Mouse (Mus musculus) neural tube, embryonic 12.5 days (tissue): ENCODE measurements around the gene Slc22a26. TPM values are rescaled to one million over a fixed set of nuclear protein-coding genes. Genes with fewer than 3 reads are reported as not detected.
"Not testable (repeated sequence)": the region's sequence is repeated elsewhere in the genome, so short reads cannot be mapped to it uniquely, and the experiment has no call there.

Source experiments
- ATAC-seq: fragments of 200-750 bp; cut with Nextera tagmentation; 2 replicates; pipeline ENCODE4 v1.8.0; 2017; ENCODE audit warnings: low read depth, mild to moderate bottlenecking, moderate TSS enrichment, moderate library complexity; ENCODE audit not compliant: low FRiP score
- H3K27ac ChIP-seq: fragments of 300-500 bp; sonication (generic); 2 replicates; pipeline ENCODE4 v1.5.1; 2016
- H3K27me3 ChIP-seq: fragments of 300-500 bp; sonication (generic); replicated peaks from 2 replicates; pipeline ENCODE4 v1.6.1; 2016; ENCODE audit warnings: mild to moderate bottlenecking
- H3K36me3 ChIP-seq: fragments of 300-500 bp; sonication (generic); 2 replicates; pipeline ENCODE4 v1.6.1; 2016; ENCODE audit warnings: mild to moderate bottlenecking
- H3K4me1 ChIP-seq: fragments of 300-500 bp; sonication (generic); 2 replicates; pipeline ENCODE4 v1.6.1; 2016
- H3K4me2 ChIP-seq: fragments of 300-500 bp; sonication (generic); replicated peaks from 2 replicates; pipeline ENCODE4 v1.6.1; 2016; ENCODE audit warnings: mild to moderate bottlenecking
- H3K4me3 ChIP-seq: fragments of 300-500 bp; sonication (generic); 2 replicates; pipeline ENCODE4 v1.5.1; 2016
- H3K9ac ChIP-seq: fragments of 300-500 bp; sonication (generic); 2 replicates; pipeline ENCODE4 v1.6.1; 2016; ENCODE audit warnings: mild to moderate bottlenecking
- H3K9me3 ChIP-seq: fragments of 300-500 bp; sonication (generic); 2 replicates; pipeline ENCODE4 v1.6.1; 2016; ENCODE audit warnings: mild to moderate bottlenecking
- WGBS: fragments of 180-500 bp; shearing (Covaris S2); methylation state at CpG from one replicate; pipeline ENCODE4 v1.1.7; 2016; 5-methylcytosine and 5-hydroxymethylcytosine counted together
- polyA plus RNA-seq: library from polyadenylated mRNA; unstranded; fragments of >200 nt; fragmentation: Nextera tagmentation; extraction: Ambion mirVana; gene quantifications from 2 replicates; pipeline ENCODE4 v1.2.1, GENCODE M21; 2016

Slc22a26 gene
- polyA plus RNA-seq, result not detected in 2 replicates

DNA sequence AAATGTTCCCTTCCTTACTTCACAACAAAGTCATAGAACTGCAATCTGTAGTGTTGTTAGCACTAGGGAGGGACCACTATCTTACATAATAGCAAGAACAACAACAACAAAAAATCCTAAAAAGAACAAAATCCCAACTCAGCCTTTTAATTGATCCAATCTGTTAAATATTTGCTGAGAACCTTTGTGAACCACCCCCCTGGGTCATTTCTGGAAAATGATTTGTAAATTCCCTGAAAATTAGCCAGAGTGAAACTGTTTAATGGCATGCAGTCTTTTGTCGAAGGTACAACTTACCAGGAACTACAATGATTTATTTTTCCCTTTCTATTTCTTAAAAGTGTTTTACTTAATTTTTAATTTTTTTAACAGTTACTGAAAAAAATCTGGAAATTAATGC, at the start of gene Slc22a26:
Slc22a26 (minus strand) TSS at position 97 of the 400 bp plus-strand sequence.
- no peak within 1 kb of the TSS for H3K4me2 ChIP-seq
- no peaks in the 10 kb centered on the region for H3K27me3 ChIP-seq
- H3K36me3 ChIP-seq, result no peaks in the 10 kb centered on the region
- H3K9me3 ChIP-seq, result peaks cover 11% of the 10 kb centered on the region; the same call in 1 of the 2 replicates
- ATAC-seq, result no peak
- no peak within 1 kb of the TSS for H3K27ac ChIP-seq
- 80% methylated on average over 1 of the region's 1 CpGs for WGBS
- H3K4me3 ChIP-seq, result no peak within 1 kb of the TSS
- H3K4me1 ChIP-seq, result no peaks in the 10 kb centered on the region
- no peak within 1 kb of the TSS for H3K9ac ChIP-seq

DNA sequence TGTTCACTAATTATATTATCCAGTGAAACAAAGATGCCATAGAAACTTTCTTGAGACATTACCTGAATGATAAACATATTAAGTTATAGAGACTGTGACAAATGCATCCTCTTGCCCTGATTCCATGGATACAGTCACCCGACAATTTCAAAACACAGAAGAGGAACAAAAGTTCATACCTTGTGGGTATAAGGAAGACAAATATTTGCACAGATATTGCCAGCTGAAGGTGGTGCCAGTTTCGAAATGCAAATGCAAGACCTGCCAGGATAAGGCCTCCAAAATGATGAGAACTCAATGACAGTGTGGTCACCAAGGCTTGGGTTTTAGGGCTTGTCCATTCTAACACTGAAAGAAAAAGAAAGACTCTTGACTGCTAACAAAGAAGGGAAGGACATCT, 27.4 kb upstream of the Slc22a26 start:
- no peak for ATAC-seq
- 67% methylated on average over 2 of the region's 2 CpGs for WGBS
- no peaks in the 10 kb centered on the region for H3K4me1 ChIP-seq
- no peaks in the 10 kb centered on the region for H3K36me3 ChIP-seq
- no peak overlapping the region for H3K4me2 ChIP-seq
- H3K27ac ChIP-seq, result no peak overlapping the region
- H3K4me3 ChIP-seq, result no peak overlapping the region
- H3K9me3 ChIP-seq, result peaks cover 26% of the 10 kb centered on the region; the same call in 1 of the 2 replicates
- H3K9ac ChIP-seq, result no peak overlapping the region
- no peaks in the 10 kb centered on the region for H3K27me3 ChIP-seq

GRCm38 (mm10) chr19:7790571-7790970, 11.9 kb downstream of the Slc22a26 start:
- Histone ChIP-seq H3K9me3 (peaks cover 6% of the 10 kb centered on the region; the same call in 1 of the 2 replicates), H3K27ac (no peak overlapping the region), H3K36me3 (no peaks in the 10 kb centered on the region), H3K27me3 (no peaks in the 10 kb centered on the region), H3K9ac (no peak overlapping the region), H3K4me2 (no peak overlapping the region), H3K4me1 (no peaks in the 10 kb centered on the region), H3K4me3 (no peak overlapping the region)
- WGBS, result 88% methylated on average over 1 of the region's 1 CpGs
- ATAC-seq, result no peak

DNA sequence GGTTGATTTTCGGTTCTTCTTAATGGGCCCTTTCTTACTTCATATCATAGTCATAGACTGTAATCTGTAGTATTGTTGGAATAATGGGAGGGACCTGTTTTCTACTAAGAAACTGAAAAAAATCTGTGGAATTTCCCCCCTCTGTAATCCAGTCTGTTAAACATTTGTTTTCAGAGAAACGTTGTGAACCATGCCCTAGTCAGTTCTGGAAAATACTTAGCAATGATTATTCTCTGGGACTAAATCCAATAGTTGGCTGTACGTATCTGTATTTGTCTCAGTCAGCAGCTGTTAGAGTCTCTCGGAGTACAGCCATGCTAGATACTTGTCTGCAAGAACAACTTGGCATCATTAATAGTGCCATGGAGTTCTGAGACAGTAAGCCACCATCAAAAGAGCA, 27.2 kb downstream of the Slc22a26 start:
- no peak overlapping the region for H3K4me2 ChIP-seq
- no peak for ATAC-seq
- H3K27me3 ChIP-seq, result no peaks in the 10 kb centered on the region
- no peak overlapping the region for H3K27ac ChIP-seq
- H3K9me3 ChIP-seq, result no peaks in the 10 kb centered on the region
- no peak overlapping the region for H3K9ac ChIP-seq
- H3K36me3 ChIP-seq, result no peaks in the 10 kb centered on the region
- H3K4me3 ChIP-seq, result no peak overlapping the region
- no peaks in the 10 kb centered on the region for H3K4me1 ChIP-seq
- 84% methylated on average over 4 of the region's 4 CpGs for WGBS

DNA sequence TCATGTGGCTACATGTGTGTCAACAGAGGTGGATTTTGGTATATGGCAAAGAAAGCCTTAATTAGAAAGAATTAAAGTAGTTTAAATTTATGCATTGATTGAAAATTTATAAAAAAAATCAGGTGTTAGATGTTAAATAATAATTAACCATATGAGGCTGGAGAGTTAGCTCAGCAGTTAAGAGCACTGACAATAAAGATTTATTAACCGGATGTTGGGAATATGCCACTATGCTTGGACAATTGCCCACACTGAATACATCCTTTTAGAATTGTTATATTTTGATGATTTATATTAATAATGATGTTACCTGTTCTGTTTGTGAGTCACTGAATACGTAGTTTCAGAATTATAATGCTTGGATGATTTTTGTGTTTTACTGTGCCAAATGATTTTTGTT, 36.3 kb downstream of the Slc22a26 start:
- Histone ChIP-seq H3K9me3 (no peaks in the 10 kb centered on the region), H3K4me2 (no peak overlapping the region), H3K9ac (no peak overlapping the region), H3K27ac (no peak overlapping the region), H3K36me3 (no peaks in the 10 kb centered on the region), H3K4me1 (no peaks in the 10 kb centered on the region), H3K4me3 (no peak overlapping the region), H3K27me3 (no peaks in the 10 kb centered on the region)
- ATAC-seq, result no peak
- WGBS, result 93% methylated on average over 2 of the region's 2 CpGs

GRCm38 (mm10) chr19:7765599-7765998, 36.9 kb downstream of the Slc22a26 start:
- Histone ChIP-seq H3K9me3 (no peaks in the 10 kb centered on the region), H3K9ac (no peak overlapping the region), H3K36me3 (no peaks in the 10 kb centered on the region), H3K27me3 (no peaks in the 10 kb centered on the region), H3K27ac (no peak overlapping the region), H3K4me2 (no peak overlapping the region), H3K4me3 (no peak overlapping the region), H3K4me1 (no peaks in the 10 kb centered on the region)
- ATAC-seq, result no peak
- 80% methylated on average over 3 of the region's 3 CpGs for WGBS

DNA sequence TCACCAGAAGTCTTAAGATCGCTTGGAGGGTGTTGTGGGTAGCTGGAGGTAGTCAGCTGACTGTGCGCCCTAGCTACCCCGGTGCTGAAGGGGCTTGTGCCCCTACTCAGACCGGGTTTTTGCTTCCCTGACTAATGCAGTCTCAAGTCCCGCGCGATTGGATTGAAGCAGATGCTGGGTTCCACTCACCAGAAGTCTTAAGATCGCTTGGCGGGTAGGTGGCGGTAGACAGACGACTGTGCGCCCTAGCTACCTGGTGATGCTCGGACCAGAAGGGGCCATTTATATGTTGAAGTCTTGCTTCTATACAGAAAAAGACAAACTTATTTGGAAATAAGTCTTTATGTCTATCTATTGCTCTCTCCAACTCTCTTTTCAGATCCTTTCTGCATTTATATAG, 49.1 kb downstream of the Slc22a26 start:
- 73% methylated on average over 13 of the region's 13 CpGs for WGBS
- not testable (repeated sequence) for H3K27ac ChIP-seq, H3K4me1 ChIP-seq, H3K9me3 ChIP-seq, H3K4me2 ChIP-seq, H3K9ac ChIP-seq, ATAC-seq, H3K27me3 ChIP-seq, H3K36me3 ChIP-seq, H3K4me3 ChIP-seq

Other genes with a start within 250 kb of the Slc22a26 start
- 2.9 and 3.5 TPM in 2 replicates for gene Pla2g16, start 245.2 kb downstream of the Slc22a26 start, polyA plus RNA-seq
- gene Lgals12, start 195.5 kb downstream of the Slc22a26 start, polyA plus RNA-seq, result not detected in 2 replicates
- gene Hrasls5, start 190.1 kb downstream of the Slc22a26 start, polyA plus RNA-seq, result not detected in 2 replicates
- gene Slc22a19, start 91.4 kb downstream of the Slc22a26 start, polyA plus RNA-seq, result not detected in 2 replicates
- not detected in 2 replicates for gene Slc22a27, start 163.4 kb upstream of the Slc22a26 start, polyA plus RNA-seq